Mouse (Mus musculus) heart, adult 8-10 months (tissue): ENCODE data around the gene Cyp2ab1. TPM values are rescaled to one million over a fixed set of nuclear protein-coding genes. Genes with fewer than 3 reads are reported as not detected.

Source experiments
- DNase-seq: peaks from one replicate; pipeline ENCODE4 v3.0.0; 2022; ENCODE audit warnings: low spot score
- total RNA-seq, 4 experiments: library from RNA; stranded (reverse); gene quantifications; 2 replicates each; pipeline ENCODE4 v1.2.4; 2022

The Cyp2ab1 gene
- total RNA-seq, 4 experiments from 2014 or later = 0.13 to 1.2 (median 0.54) TPM

GRCm38 (mm10) chr16:20271339-20271738 is 53.9 kb downstream of the Cyp2ab1 start:
- DNase-seq = no peak

GRCm38 (mm10) chr16:20265089-20265488 is 60.1 kb downstream of the Cyp2ab1 start:
- no peak for DNase-seq

Other genes starting within 250 kb of the Cyp2ab1 start
- 100 to 1,000 TPM; 255 to 316 (median 275) TPM for gene Klhl24, start 227.9 kb downstream of the Cyp2ab1 start, total RNA-seq
- 1 to 10 TPM; 7.8 to 9.8 (median 8.5) TPM for gene Yeats2, start 184.3 kb downstream of the Cyp2ab1 start, total RNA-seq
- 1 to 10 TPM; 1.2 to 1.8 (median 1.4) TPM for gene Map6d1, start 84.0 kb downstream of the Cyp2ab1 start, total RNA-seq
- gene Parl, start 23.0 kb downstream of the Cyp2ab1 start, total RNA-seq = 10 to 100 TPM; 73.8 to 97.0 (median 84.2) TPM
- 10 to 100 TPM; 26.5 to 31.1 (median 27.8) TPM for gene Abcc5, start 101.0 kb upstream of the Cyp2ab1 start, total RNA-seq
- gene Eif2b5, start 173.4 kb upstream of the Cyp2ab1 start, total RNA-seq = 10 to 100 TPM; 50.5 to 59.7 (median 55.2) TPM
- 10 to 100 TPM; 45.9 to 51.0 (median 48.2) TPM for gene Dvl3, start 191.6 kb upstream of the Cyp2ab1 start, total RNA-seq
- gene Ap2m1, start 210.1 kb upstream of the Cyp2ab1 start, total RNA-seq = 100 to 1,000 TPM; 186 to 215 (median 203) TPM
- gene Abcf3, start 223.2 kb upstream of the Cyp2ab1 start, total RNA-seq = 10 to 100 TPM; 62.4 to 85.5 (median 78.0) TPM